Mouse (Mus musculus): Measurements from ENCODE around the gene Slc35f1. TPM values are rescaled to one million over a fixed set of nuclear protein-coding genes. Genes with fewer than 3 reads are reported as not detected.

Gene Slc35f1
- polyA plus RNA-seq, 1 experiment, result 26.0 TPM

DNA sequence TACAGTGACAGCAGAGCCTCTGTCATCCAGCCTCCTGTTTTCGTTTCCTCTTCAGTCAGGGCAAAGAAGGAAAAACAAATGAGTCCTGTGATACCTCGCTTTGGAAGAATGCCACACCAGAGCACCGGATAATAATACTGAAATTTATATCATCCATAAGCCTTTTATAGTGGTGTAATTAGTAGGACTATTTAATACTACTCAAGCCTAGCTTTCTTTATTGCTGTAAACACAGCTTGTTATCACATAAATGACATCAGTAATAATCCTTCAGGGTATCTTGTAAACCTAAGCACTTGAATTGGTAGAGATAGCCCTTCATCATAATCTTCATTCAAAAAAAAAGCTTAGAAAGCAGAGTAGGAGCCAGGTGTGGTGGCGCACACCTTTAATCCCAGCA is 266.4 kb downstream of the Slc35f1 start:
- TF ChIP-seq CTCF (IDR thresholded peaks at IDR 0.05; ENCODE audit: extremely low read depth, insufficient read depth, low read length) (no peak), POLR2A (IDR thresholded peaks at IDR 0.05; ENCODE audit: extremely low read depth, insufficient read depth, low read length) (no peak)
- no peak overlapping the region for H3K27ac ChIP-seq (ENCODE audit: insufficient read depth, low read length)
- peaks cover 3% of the 10 kb centered on the region; the same call in 1 of the 2 replicates for H3K4me1 ChIP-seq (ENCODE audit: control insufficient read depth, insufficient read depth, low read length)
- no peak overlapping the region for H3K4me3 ChIP-seq (ENCODE audit: insufficient read depth, low read length)

GRCm38 (mm10) chr10:52979251-52979650 is 288.9 kb downstream of the Slc35f1 start:
- Histone ChIP-seq H3K4me3 (ENCODE audit: insufficient read depth, low read length) (no peak overlapping the region), H3K27ac (ENCODE audit: insufficient read depth, low read length) (no peak overlapping the region), H3K4me1 (ENCODE audit: control insufficient read depth, insufficient read depth, low read length) (peaks cover 6% of the 10 kb centered on the region)
- TF ChIP-seq CTCF (IDR thresholded peaks at IDR 0.05; ENCODE audit: extremely low read depth, insufficient read depth, low read length) (no peak), POLR2A (IDR thresholded peaks at IDR 0.05; ENCODE audit: extremely low read depth, insufficient read depth, low read length) (no peak)

DNA sequence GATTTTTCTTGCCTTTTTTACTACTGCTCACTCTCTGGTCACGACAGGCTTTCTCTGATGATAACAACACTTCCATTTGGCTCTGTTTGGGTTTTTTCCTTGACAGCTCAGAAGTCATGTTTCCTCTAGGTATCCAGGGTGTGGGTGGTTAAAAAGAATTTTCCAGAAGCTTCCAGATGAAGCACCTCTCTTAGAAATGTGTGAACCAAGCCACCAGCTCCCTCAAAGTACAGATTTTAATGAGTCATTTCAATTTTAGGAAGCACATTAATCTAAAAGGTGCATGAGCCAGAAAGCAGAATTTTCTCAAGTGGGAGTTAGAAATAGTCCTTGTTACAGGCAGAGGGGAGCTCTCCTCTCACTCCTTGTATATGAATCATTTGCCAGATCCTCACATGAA is 292.5 kb downstream of the Slc35f1 start:
- no peak for TF ChIP-seq CTCF (IDR thresholded peaks at IDR 0.05; ENCODE audit: extremely low read depth, insufficient read depth, low read length)
- Histone ChIP-seq H3K4me3 (ENCODE audit: insufficient read depth, low read length) (no peak overlapping the region), H3K27ac (ENCODE audit: insufficient read depth, low read length) (0 out of 2 replicates have a peak overlapping the region, but pooled peaks have one; percentile 39), H3K4me1 (ENCODE audit: control insufficient read depth, insufficient read depth, low read length) (peaks cover 6% of the 10 kb centered on the region)

DNA sequence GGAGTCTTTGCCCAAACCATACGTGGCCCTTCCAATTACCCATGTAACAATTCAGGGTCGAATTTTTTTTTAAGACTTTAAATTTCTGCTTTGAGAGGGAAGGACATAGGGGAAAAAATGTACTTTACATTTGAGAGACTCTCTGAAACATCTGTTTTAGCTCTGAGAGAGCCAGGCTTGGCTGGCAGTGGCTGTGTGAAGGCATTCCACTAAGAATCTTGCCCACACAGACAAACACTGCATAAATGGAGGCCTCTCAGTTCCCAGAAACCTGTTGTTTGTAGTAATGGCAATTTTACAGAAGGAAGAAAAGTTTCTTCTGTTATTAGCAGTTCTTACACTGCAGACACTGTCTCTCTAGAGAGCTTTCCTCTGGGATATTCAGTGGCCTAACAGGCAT is 301.9 kb downstream of the Slc35f1 start:
- H3K4me1 ChIP-seq (ENCODE audit: control insufficient read depth, insufficient read depth, low read length), result no peaks in the 10 kb centered on the region
- H3K4me3 ChIP-seq (ENCODE audit: insufficient read depth, low read length), result no peak overlapping the region
- H3K27ac ChIP-seq (ENCODE audit: insufficient read depth, low read length), result no peak overlapping the region
- TF ChIP-seq CTCF (IDR thresholded peaks at IDR 0.05; ENCODE audit: extremely low read depth, insufficient read depth, low read length) (no peak), POLR2A (IDR thresholded peaks at IDR 0.05; ENCODE audit: extremely low read depth, insufficient read depth, low read length) (no peak)

DNA sequence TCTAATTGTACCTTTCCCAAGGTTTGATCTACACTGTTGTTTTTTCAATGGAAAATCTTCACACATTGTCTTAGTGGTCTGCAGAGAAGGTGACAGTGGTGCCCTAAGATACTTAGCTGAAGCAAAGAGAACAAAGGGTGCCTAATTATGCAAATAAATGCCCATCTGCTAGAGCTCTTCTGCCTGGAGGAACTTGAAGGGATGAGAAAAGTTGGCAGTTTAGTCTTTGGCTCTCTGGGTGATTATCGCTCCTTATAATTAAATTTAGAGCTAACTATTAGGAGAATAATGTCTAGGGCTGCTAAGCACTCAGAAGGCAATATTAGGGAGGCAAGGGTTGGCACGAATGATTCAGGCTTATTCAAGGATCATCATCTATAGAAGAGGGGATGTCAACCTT is 306.6 kb downstream of the Slc35f1 start:
- H3K4me1 ChIP-seq (ENCODE audit: control insufficient read depth, insufficient read depth, low read length), result no peaks in the 10 kb centered on the region
- H3K4me3 ChIP-seq (ENCODE audit: insufficient read depth, low read length), result no peak overlapping the region
- H3K27ac ChIP-seq (ENCODE audit: insufficient read depth, low read length), result no peak overlapping the region
- no peak for TF ChIP-seq POLR2A (IDR thresholded peaks at IDR 0.05; ENCODE audit: extremely low read depth, insufficient read depth, low read length)
- TF ChIP-seq CTCF (IDR thresholded peaks at IDR 0.05; ENCODE audit: extremely low read depth, insufficient read depth, low read length), result no peak

GRCm38 (mm10) chr10:53001136-53001535 is 310.8 kb downstream of the Slc35f1 start:
- Histone ChIP-seq H3K4me3 (ENCODE audit: insufficient read depth, low read length) (no peak overlapping the region), H3K27ac (ENCODE audit: insufficient read depth, low read length) (no peak overlapping the region), H3K4me1 (ENCODE audit: control insufficient read depth, insufficient read depth, low read length) (no peaks in the 10 kb centered on the region)
- no peak for TF ChIP-seq POLR2A (IDR thresholded peaks at IDR 0.05; ENCODE audit: extremely low read depth, insufficient read depth, low read length)
- TF ChIP-seq CTCF (IDR thresholded peaks at IDR 0.05; ENCODE audit: extremely low read depth, insufficient read depth, low read length), result no peak

- Histone ChIP-seq H3K4me1 (ENCODE audit: control insufficient read depth, insufficient read depth, low read length) (no peaks in the 10 kb centered on the region), H3K27ac (ENCODE audit: insufficient read depth, low read length) (no peak overlapping the region), H3K4me3 (ENCODE audit: insufficient read depth, low read length) (no peak overlapping the region)
- no peak for TF ChIP-seq POLR2A (IDR thresholded peaks at IDR 0.05; ENCODE audit: extremely low read depth, insufficient read depth, low read length)
- TF ChIP-seq CTCF (IDR thresholded peaks at IDR 0.05; ENCODE audit: extremely low read depth, insufficient read depth, low read length), result no peak
These were observed 316.2 kb downstream of the Slc35f1 start for GRCm38 (mm10) chr10:53006229-53007190.

DNA sequence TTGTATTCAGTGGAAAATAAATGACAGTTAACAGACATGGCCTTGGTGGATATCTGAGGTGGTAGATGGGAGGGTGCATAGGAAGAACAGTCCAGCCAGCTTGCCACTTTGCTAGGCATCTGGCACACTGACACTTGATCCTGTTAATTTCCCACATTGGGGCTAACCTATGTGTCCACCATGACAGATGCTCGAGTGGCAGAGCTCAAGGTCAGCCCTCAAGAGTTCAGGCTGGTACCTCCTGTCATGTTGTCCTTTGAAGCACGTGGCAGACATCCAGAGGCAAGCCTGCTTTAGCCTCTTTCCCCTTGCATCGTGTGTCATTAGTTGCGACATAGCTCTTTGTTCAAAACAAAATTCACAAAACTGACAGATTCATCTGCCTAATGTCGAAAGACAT is 323.5 kb downstream of the Slc35f1 start:
- H3K27ac ChIP-seq (ENCODE audit: insufficient read depth, low read length), result no peak overlapping the region
- no peaks in the 10 kb centered on the region for H3K4me1 ChIP-seq (ENCODE audit: control insufficient read depth, insufficient read depth, low read length)
- no peak for TF ChIP-seq CTCF (IDR thresholded peaks at IDR 0.05; ENCODE audit: extremely low read depth, insufficient read depth, low read length)
- no peak for TF ChIP-seq POLR2A (IDR thresholded peaks at IDR 0.05; ENCODE audit: extremely low read depth, insufficient read depth, low read length)

DNA sequence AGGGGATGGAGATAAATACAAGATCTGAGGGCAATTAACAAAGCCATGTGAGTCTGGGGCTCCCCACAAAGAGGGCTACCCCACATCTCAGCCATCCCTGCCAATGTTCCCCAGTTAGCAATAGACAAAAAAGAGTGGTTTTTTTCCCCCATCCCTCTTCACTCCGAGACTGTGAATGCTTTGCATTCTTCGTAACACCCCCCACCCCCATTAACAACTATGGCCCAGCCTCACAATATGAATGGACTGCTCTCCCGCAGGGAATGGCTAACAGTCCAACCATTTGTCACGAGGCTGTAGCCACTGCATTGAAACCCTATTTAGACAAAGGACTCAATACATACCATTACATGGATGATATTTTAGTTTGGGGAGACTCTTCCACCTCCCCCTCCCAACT is 338.1 kb downstream of the Slc35f1 start:
- Histone ChIP-seq H3K4me1 (ENCODE audit: control insufficient read depth, insufficient read depth, low read length) (no peaks in the 10 kb centered on the region), H3K4me3 (ENCODE audit: insufficient read depth, low read length) (no peak overlapping the region), H3K27ac (ENCODE audit: insufficient read depth, low read length) (no peak overlapping the region)
- TF ChIP-seq CTCF (IDR thresholded peaks at IDR 0.05; ENCODE audit: extremely low read depth, insufficient read depth, low read length) (no peak), POLR2A (IDR thresholded peaks at IDR 0.05; ENCODE audit: extremely low read depth, insufficient read depth, low read length) (no peak)

More for the DNA sequence above, 323.5 kb downstream of the Slc35f1 start:
- no peak overlapping the region for H3K4me3 ChIP-seq (ENCODE audit: insufficient read depth, low read length)

DNA sequence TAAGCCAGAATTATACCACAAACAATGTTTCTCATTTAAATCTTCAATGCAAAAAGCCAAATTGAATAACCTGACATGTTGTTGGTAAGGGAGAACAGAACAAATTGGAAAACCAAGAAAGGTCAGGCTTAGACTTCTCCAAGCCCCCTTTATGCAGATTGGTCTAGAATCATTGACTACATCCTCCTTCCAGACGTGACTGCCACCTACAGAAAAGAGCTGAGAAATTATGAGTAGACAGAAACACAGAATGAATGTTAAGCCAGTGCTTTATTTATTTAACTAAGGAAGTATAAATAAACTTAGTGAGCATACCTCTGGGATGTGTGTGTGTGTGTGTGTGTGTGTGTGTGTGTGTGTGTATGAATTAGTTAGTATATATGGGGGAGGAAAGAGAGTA is 344.9 kb downstream of the Slc35f1 start:
- H3K27ac ChIP-seq (ENCODE audit: insufficient read depth, low read length), result no peak overlapping the region
- H3K4me1 ChIP-seq (ENCODE audit: control insufficient read depth, insufficient read depth, low read length), result no peaks in the 10 kb centered on the region
- TF ChIP-seq CTCF (IDR thresholded peaks at IDR 0.05; ENCODE audit: extremely low read depth, insufficient read depth, low read length) (no peak), POLR2A (IDR thresholded peaks at IDR 0.05; ENCODE audit: extremely low read depth, insufficient read depth, low read length) (no peak)
- no peak overlapping the region for H3K4me3 ChIP-seq (ENCODE audit: insufficient read depth, low read length)

All from cortical plate, adult 2 months (tissue).